Mouse (Mus musculus) thymus, adult 2 months (tissue): ENCODE measurements around the gene Shisa6.

Source experiments
- CTCF ChIP-seq: fragments of 200-500 bp; IDR thresholded peaks from 2 replicates; pipeline ENCODE4 v1.5.1; 2012; ENCODE audit warnings: mild to moderate bottlenecking, control low read depth, low read length, moderate library complexity, borderline replicate concordance; ENCODE audit not compliant: control insufficient read depth, poor library complexity, insufficient read depth; ENCODE audit errors: extremely low read depth
- POLR2A ChIP-seq: fragments of 200-500 bp; IDR thresholded peaks from 2 replicates; pipeline ENCODE4 v1.6.1; 2012; ENCODE audit warnings: mild to moderate bottlenecking, low read length, control low read depth, moderate library complexity; ENCODE audit not compliant: control insufficient read depth, poor library complexity, insufficient read depth; ENCODE audit errors: extremely low read depth

GRCm38 (mm10) chr11:66525371-66526045 lies at the start of gene Shisa6:
- TF ChIP-seq CTCF (no peak), POLR2A (no peak)
